In genomic region chr1:19226699-19227098, GRCm38 (mm10) we compare ENCODE assay signal across 14 mouse cellular contexts. TPM values are rescaled to one million over a fixed set of nuclear protein-coding genes. Genes with fewer than 3 reads are reported as not detected.
DNase-seq lines count a peak whose midpoint lies in the region; ATAC-seq lines count a peak whose summit lies in the region.
"Had no signal": no experiment of that assay in that cellular context is flagged by ENCODE, and none has a peak within 500 bp of the region (broad histone marks: within the 10 kb centered on the region; RNA-seq: fewer than 3 reads in every experiment).

No protein-coding gene starts in this region.

- ATAC-seq in forebrain, embryonic 15.5 days (replicated peaks) = 0 out of 2 replicates have a peak, but pooled peaks have one; percentile 36
- ATAC-seq in embryonic facial prominence, embryonic 11.5 days (replicated peaks; ENCODE audit: insufficient number of reproducible peaks, low FRiP score, low TSS enrichment, low read depth) = 0 out of 2 replicates have a peak, but pooled peaks have one; percentile 27
- peak; percentile 31; the same call in 1 of the 2 replicates for ATAC-seq in midbrain, embryonic 12.5 days (ENCODE audit: low FRiP score, low read depth)

- H3K9ac ChIP-seq in forebrain, embryonic 15.5 days (replicated peaks) = no peak overlapping the region
- no peak overlapping the region for H3K9ac ChIP-seq in embryonic facial prominence, embryonic 11.5 days (replicated peaks; ENCODE audit: low read length)
- no peak overlapping the region for H3K9ac ChIP-seq in midbrain, embryonic 12.5 days (replicated peaks)
- H3K9ac ChIP-seq: liver, embryonic 14.5 days had no signal

- no peaks in the 10 kb centered on the region for H3K36me3 ChIP-seq in forebrain, embryonic 15.5 days
- H3K36me3 ChIP-seq in forebrain, embryonic 10.5 days (replicated peaks) = no peaks in the 10 kb centered on the region; the same call in 1 of the 2 replicates
- H3K36me3 ChIP-seq in embryonic facial prominence, embryonic 11.5 days (replicated peaks; ENCODE audit: control insufficient read depth, insufficient read depth, low read depth, low read length) = no peaks in the 10 kb centered on the region
- H3K36me3 ChIP-seq in midbrain, embryonic 12.5 days = no peaks in the 10 kb centered on the region

- no peaks in the 10 kb centered on the region for H3K9me3 ChIP-seq in forebrain, embryonic 15.5 days
- no peaks in the 10 kb centered on the region for H3K9me3 ChIP-seq in forebrain, embryonic 10.5 days
- H3K9me3 ChIP-seq in embryonic facial prominence, embryonic 11.5 days (replicated peaks; ENCODE audit: control insufficient read depth, low read length) = no peaks in the 10 kb centered on the region
- no peaks in the 10 kb centered on the region for H3K9me3 ChIP-seq in midbrain, embryonic 12.5 days

- H3K27me3 ChIP-seq in forebrain, embryonic 15.5 days = peaks cover 95% of the 10 kb centered on the region
- peaks cover 99% of the 10 kb centered on the region for H3K27me3 ChIP-seq in forebrain, embryonic 10.5 days (ENCODE audit: poor library complexity, severe bottlenecking)
- peaks cover 26% of the 10 kb centered on the region for H3K27me3 ChIP-seq in embryonic facial prominence, embryonic 11.5 days (ENCODE audit: control insufficient read depth, insufficient read depth, low read length)
- H3K27me3 ChIP-seq in midbrain, embryonic 12.5 days = peaks cover 90% of the 10 kb centered on the region

- H3K4me2 ChIP-seq in forebrain, embryonic 15.5 days (replicated peaks) = no peak overlapping the region
- no peak overlapping the region for H3K4me2 ChIP-seq in embryonic facial prominence, embryonic 11.5 days (ENCODE audit: low read depth, low read length)
- H3K4me2 ChIP-seq in midbrain, embryonic 12.5 days (replicated peaks) = no peak overlapping the region

- DNase-seq in forebrain, embryonic 10.5 days (ENCODE audit: extremely low spot score, low spot score) = no peak
- peak; percentile 53 for DNase-seq in ES-CJ7 (ENCODE audit: low read depth, low spot score)
- peak; percentile 1 for DNase-seq in embryonic facial prominence, embryonic 11.5 days (ENCODE audit: low spot score)
- DNase-seq in spleen, postnatal 10 days (ENCODE audit: low spot score in 2 of 2) = no peak
- no peak for DNase-seq in cerebellum, adult 8-10 months
- DNase-seq in thymus, postnatal 36 days = no peak
- DNase-seq: adrenal gland, adult 8-10 months; cerebellum, postnatal 25 days; kidney, postnatal 4 days; lung, postnatal 14 days; right cerebral cortex, postnatal 25 days had no signal

- 2% methylated on average over 8 of the region's 8 CpGs for WGBS in forebrain, embryonic 15.5 days
- 16% methylated on average over 8 of the region's 8 CpGs for WGBS in forebrain, embryonic 10.5 days
- WGBS in embryonic facial prominence, embryonic 11.5 days = 35% methylated on average over 8 of the region's 8 CpGs
- WGBS in midbrain, embryonic 12.5 days = 1% methylated on average over 8 of the region's 8 CpGs

- H3K4me3 ChIP-seq in forebrain, embryonic 15.5 days = no peak overlapping the region
- no peak overlapping the region for H3K4me3 ChIP-seq in forebrain, embryonic 10.5 days
- H3K4me3 ChIP-seq in embryonic facial prominence, embryonic 11.5 days (ENCODE audit: low read depth, low read length) = no peak overlapping the region
- no peak overlapping the region for H3K4me3 ChIP-seq in midbrain, embryonic 12.5 days

- H3K27ac ChIP-seq in forebrain, embryonic 15.5 days (replicated peaks) = no peak overlapping the region
- H3K27ac ChIP-seq in forebrain, embryonic 10.5 days = no peak overlapping the region
- H3K27ac ChIP-seq in embryonic facial prominence, embryonic 11.5 days (replicated peaks; ENCODE audit: low read depth, low read length) = no peak overlapping the region
- H3K27ac ChIP-seq in midbrain, embryonic 12.5 days (replicated peaks) = no peak overlapping the region
- H3K27ac ChIP-seq: liver, embryonic 14.5 days had no signal

- H3K4me1 ChIP-seq in forebrain, embryonic 15.5 days = peaks cover 3% of the 10 kb centered on the region; the same call in 1 of the 2 replicates
- peaks cover 24% of the 10 kb centered on the region for H3K4me1 ChIP-seq in forebrain, embryonic 10.5 days
- H3K4me1 ChIP-seq in embryonic facial prominence, embryonic 11.5 days (ENCODE audit: control insufficient read depth, insufficient read depth, low read length) = no peaks in the 10 kb centered on the region
- no peaks in the 10 kb centered on the region for H3K4me1 ChIP-seq in midbrain, embryonic 12.5 days

RNA-seq across cellular contexts. Expression of gene Tfap2b, which starts 18.0 kb away (rescaled TPM):
- 1.9 and 3.8 TPM in 2 replicates for polyA plus RNA-seq in forebrain, embryonic 15.5 days (2015; fragmentation: Nextera tagmentation; extraction: Ambion mirVana)
- polyA plus RNA-seq in forebrain, embryonic 10.5 days (2016; fragmentation: Nextera tagmentation; extraction: Ambion mirVana) = 29.8 and 32.2 TPM in 2 replicates
- 22.9 and 29.1 TPM in 2 replicates for polyA plus RNA-seq in embryonic facial prominence, embryonic 11.5 days (2014; fragmentation: Nextera tagmentation; extraction: Ambion mirVana)
- 93.3 and 100 TPM in 2 replicates for polyA plus RNA-seq in midbrain, embryonic 12.5 days (2016; fragmentation: Nextera tagmentation; extraction: Ambion mirVana)

Comparison
In these comparisons a context has a peak if more than half of its experiments do, and no peak if none do; other contexts are left out.
1. DNase-seq: peak in ES-CJ7 (single experiment) and embryonic facial prominence, embryonic 11.5 days (single experiment); none in forebrain, embryonic 10.5 days (single experiment), spleen, postnatal 10 days (0 of 2), cerebellum, adult 8-10 months (single experiment) and thymus, postnatal 36 days (0 of 2).
2. Peak in every context shown above with its lines, with median percentiles within 50 percentile points of each other: ATAC-seq.